Mouse (Mus musculus): Measurements from ENCODE around the gene Gstp1. TPM values are rescaled to one million over a fixed set of nuclear protein-coding genes. Genes with fewer than 3 reads are reported as not detected.
A peak's percentile ranks its signal among the peaks of the same experiment; 100 is the strongest.

Gstp1 gene
- 362 and 451 TPM in 2 replicates for polyA plus RNA-seq (2012; ENCODE audit: insufficient read depth, insufficient read length, missing spikeins)

- H3K4me3 ChIP-seq (ENCODE audit: insufficient read depth, low read depth, low read length), result peak within 1 kb of the TSS; percentile 77
- H3K4me1 ChIP-seq (ENCODE audit: control insufficient read depth, insufficient read depth, insufficient read length, low read length), result peaks cover 8% of the 10 kb centered on the region; the same call in 1 of the 2 replicates
These were observed at the start of gene Gstp1 for GRCm38 (mm10) chr19:4037788-4038232. Gstp1 (minus strand) TSS chr19:4037985.

GRCm38 (mm10) chr19:4087090-4087489, 49.3 kb upstream of the Gstp1 start:
- no peaks in the 10 kb centered on the region for H3K4me1 ChIP-seq (ENCODE audit: control insufficient read depth, insufficient read depth, insufficient read length, low read length)
- H3K27ac ChIP-seq (replicated peaks; ENCODE audit: low read depth, low read length), result no peak overlapping the region
- H3K4me3 ChIP-seq (ENCODE audit: insufficient read depth, low read depth, low read length), result no peak overlapping the region

More at GRCm38 (mm10) chr19:4037788-4038232, at the start of gene Gstp1:
- H3K27ac ChIP-seq (replicated peaks; ENCODE audit: low read depth, low read length), result peak within 1 kb of the TSS; percentile 52; the same call in 1 of the 2 replicates

GRCm38 (mm10) chr19:4086156-4086555, 48.4 kb upstream of the Gstp1 start:
- Histone ChIP-seq H3K27ac (replicated peaks; ENCODE audit: low read depth, low read length) (no peak overlapping the region), H3K4me3 (ENCODE audit: insufficient read depth, low read depth, low read length) (no peak overlapping the region), H3K4me1 (ENCODE audit: control insufficient read depth, insufficient read depth, insufficient read length, low read length) (no peaks in the 10 kb centered on the region)

GRCm38 (mm10) chr19:4084984-4085383, 47.2 kb upstream of the Gstp1 start:
- Histone ChIP-seq H3K4me1 (ENCODE audit: control insufficient read depth, insufficient read depth, insufficient read length, low read length) (no peaks in the 10 kb centered on the region), H3K4me3 (ENCODE audit: insufficient read depth, low read depth, low read length) (no peak overlapping the region), H3K27ac (replicated peaks; ENCODE audit: low read depth, low read length) (no peak overlapping the region)

DNA sequence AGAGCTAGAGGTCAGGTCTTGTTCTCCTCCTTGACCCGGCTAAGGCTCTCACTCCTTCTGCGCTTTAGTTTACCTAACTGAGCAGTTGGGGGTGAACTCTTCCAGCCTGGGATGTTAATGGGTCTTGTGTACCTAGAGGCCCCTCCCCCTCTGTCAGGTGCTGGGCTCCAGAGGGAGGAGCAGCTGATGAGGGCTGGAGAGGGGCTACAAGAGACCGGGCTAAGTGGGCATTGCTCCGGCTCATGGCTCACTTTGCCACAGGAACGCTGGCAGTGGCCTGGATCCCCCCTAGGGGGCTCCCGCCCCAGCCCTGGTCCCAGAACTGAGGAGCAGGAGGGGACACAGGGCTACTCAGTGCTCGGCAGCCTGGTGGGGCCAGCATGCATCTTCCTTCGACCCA, 46.0 kb upstream of the Gstp1 start:
- Histone ChIP-seq H3K4me3 (ENCODE audit: insufficient read depth, low read depth, low read length) (no peak overlapping the region), H3K4me1 (ENCODE audit: control insufficient read depth, insufficient read depth, insufficient read length, low read length) (no peaks in the 10 kb centered on the region), H3K27ac (replicated peaks; ENCODE audit: low read depth, low read length) (no peak overlapping the region)

DNA sequence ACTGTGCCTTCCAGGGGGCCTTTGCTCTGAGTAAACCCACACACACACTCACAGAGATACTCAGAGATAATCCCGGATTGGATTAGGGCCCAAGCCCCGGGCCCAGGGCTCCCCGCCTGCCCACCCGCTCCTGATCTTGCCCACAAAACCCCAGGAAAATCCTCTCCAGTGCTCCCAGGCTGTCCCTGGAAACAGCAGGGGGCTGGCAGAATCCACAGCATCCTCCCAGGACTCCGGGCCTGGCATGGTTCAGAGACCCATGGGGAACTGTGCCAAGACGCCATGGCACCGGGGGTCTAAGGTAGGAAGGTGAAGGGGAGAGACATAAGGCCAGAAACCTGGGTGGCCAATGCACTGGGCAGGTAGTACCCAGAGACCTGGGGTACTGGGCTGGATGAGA, 45.5 kb upstream of the Gstp1 start:
- Histone ChIP-seq H3K4me3 (ENCODE audit: insufficient read depth, low read depth, low read length) (no peak overlapping the region), H3K4me1 (ENCODE audit: control insufficient read depth, insufficient read depth, insufficient read length, low read length) (no peaks in the 10 kb centered on the region), H3K27ac (replicated peaks; ENCODE audit: low read depth, low read length) (no peak overlapping the region)

DNA sequence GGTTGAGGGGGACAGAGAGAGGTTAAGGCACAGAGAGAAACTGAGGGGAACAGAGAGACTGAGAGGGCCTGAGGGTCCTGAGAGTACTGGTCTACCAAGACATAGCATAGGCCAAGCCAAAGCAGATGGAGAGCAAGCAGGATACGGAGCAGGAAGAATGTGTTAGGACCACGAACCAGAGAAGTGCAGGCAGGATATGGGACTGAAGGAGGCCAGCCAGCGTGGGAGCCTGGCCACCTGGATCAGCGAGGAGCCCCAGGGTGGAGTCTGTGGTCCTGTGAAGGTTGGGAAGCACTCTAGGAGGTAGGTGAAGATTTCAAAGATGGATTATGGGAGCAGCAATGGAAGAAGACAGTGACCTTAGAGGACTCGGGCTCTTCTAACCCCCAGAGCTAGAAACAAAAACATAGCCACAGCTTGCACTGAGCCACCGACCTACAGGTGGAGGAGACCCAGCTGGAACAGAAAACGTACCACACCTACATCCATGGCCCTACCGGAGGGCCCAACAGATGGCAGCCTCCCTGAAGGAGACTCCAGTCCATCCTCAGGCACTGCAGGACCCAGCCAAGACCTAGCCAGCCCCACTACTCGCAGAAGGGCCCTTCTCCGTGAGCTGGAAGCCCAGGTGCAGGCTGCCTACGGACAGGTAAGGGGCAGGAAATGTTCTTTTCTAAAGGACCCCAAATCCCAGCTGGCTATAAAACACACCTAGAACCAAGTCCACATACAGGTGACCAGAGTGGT, 44.6 kb upstream of the Gstp1 start:
- no peak overlapping the region for H3K4me3 ChIP-seq (ENCODE audit: insufficient read depth, low read depth, low read length)
- H3K27ac ChIP-seq (replicated peaks; ENCODE audit: low read depth, low read length), result no peak overlapping the region
- H3K4me1 ChIP-seq (ENCODE audit: control insufficient read depth, insufficient read depth, insufficient read length, low read length), result no peaks in the 10 kb centered on the region

DNA sequence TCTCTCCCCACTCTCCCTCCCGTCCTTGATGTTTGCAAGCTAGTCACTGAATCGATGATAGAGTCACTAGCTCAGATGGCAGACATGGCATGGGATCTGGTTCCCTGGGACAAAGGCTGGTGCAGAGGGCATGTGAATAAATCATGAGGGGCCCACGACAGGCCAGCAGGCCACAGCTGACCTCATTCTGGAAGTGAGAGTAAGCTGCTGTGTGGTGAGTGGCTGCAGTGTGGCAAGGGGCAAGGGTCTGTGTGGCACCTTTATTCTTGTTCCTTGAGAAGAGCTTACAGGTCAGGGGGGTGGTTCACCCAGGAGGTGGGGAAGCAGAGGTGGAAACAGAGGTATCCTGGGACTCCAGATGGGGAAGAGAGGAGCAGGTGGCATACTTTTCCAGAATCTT, 43.6 kb upstream of the Gstp1 start, which contains the start of gene Cabp2:
TSS of gene Cabp2 (plus strand) at position 185 of the 400 bp plus-strand sequence.
- H3K27ac ChIP-seq (replicated peaks; ENCODE audit: low read depth, low read length), result no peak within 1 kb of the TSS
- H3K4me3 ChIP-seq (ENCODE audit: insufficient read depth, low read depth, low read length), result no peak within 1 kb of the TSS
- no peaks in the 10 kb centered on the region for H3K4me1 ChIP-seq (ENCODE audit: control insufficient read depth, insufficient read depth, insufficient read length, low read length)

- no peak overlapping the region for H3K27ac ChIP-seq (replicated peaks; ENCODE audit: low read depth, low read length)
- H3K4me1 ChIP-seq (ENCODE audit: control insufficient read depth, insufficient read depth, insufficient read length, low read length), result no peaks in the 10 kb centered on the region
- H3K4me3 ChIP-seq (ENCODE audit: insufficient read depth, low read depth, low read length), result no peak overlapping the region
These were observed 42.8 kb upstream of the Gstp1 start for GRCm38 (mm10) chr19:4080511-4081009.

- H3K4me1 ChIP-seq (ENCODE audit: control insufficient read depth, insufficient read depth, insufficient read length, low read length), result no peaks in the 10 kb centered on the region
- H3K27ac ChIP-seq (replicated peaks; ENCODE audit: low read depth, low read length), result no peak overlapping the region
- no peak overlapping the region for H3K4me3 ChIP-seq (ENCODE audit: insufficient read depth, low read depth, low read length)
These were observed 41.8 kb upstream of the Gstp1 start for GRCm38 (mm10) chr19:4079594-4079993.

DNA sequence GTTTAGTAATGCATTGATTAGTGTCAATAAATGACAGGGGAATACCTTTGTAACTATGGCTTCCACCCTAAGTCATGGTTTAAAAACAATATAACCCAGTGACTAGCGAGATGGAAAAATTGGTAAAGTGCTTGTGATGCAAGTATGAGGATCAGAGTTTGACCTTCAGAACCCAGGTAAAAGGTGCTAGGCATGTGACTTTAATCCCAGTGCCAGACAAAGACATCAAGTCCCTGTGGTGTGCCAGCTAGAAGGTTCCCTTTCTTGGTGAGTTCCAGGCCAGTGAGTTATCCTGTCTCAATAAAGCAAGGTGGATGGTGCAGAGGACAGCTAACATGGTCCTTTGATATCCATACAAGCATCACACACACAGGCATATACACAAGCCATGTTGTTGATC, 37.7 kb upstream of the Gstp1 start:
- no peak overlapping the region for H3K27ac ChIP-seq (replicated peaks; ENCODE audit: low read depth, low read length)
- H3K4me1 ChIP-seq (ENCODE audit: control insufficient read depth, insufficient read depth, insufficient read length, low read length), result no peaks in the 10 kb centered on the region
- H3K4me3 ChIP-seq (ENCODE audit: insufficient read depth, low read depth, low read length), result no peak overlapping the region

DNA sequence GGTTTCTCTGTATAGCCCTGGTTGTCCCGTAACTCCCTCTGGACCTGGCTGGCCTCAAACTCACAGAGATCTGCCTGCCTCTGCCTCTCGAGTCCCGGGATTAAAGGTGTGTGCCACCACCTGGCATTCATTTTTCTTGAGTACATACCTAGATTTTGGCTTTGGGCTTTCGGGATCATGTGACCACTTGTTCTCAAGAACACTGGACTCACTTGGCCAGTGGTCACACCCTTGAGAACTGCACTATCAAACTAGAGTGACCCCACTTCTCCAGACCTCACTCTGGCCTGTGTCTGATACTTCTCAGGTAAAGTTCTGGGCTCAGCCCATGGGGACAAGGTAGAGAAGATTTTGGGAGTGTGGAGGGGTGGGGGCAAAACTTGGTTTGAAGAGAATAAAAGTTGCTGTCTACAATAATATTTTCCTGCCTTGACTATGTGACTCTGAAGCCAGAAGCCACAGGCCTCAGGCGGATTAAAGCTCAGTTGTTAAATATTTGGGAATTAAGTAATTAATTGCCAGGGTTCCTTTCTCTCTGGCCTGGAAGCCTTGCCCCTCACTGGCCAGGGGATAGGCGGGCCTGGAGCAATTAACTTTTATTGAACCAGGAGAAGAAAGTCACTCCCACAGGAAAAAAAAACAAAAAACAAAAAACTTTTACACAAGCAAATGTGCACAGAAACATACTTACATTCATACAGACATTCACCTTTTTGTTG, 35.1 kb upstream of the Gstp1 start:
- no peak overlapping the region for H3K4me3 ChIP-seq (ENCODE audit: insufficient read depth, low read depth, low read length)
- no peak overlapping the region for H3K27ac ChIP-seq (replicated peaks; ENCODE audit: low read depth, low read length)
- no peaks in the 10 kb centered on the region for H3K4me1 ChIP-seq (ENCODE audit: control insufficient read depth, insufficient read depth, insufficient read length, low read length)

DNA sequence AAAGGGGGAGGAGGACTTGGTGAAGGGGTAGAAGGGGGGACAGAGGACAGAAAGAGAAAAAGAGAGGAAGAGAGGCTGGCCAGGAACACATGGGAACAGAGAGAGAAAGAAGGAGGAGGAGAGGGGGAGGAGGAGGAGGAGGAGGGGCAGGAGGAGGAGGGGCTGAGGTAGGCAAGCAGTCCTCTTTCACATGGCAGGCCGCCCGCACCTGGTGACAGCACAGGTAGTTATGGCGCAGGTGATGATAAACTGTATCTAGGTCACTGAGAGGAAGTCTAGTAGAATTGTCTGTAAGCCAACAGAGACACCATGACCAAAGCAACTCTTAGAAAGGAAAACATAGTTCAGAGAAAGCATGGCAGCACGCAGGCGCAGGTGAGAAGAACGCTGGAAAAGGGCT, 33.6 kb upstream of the Gstp1 start:
- H3K4me3 ChIP-seq (ENCODE audit: insufficient read depth, low read depth, low read length), result no peak overlapping the region
- no peaks in the 10 kb centered on the region for H3K4me1 ChIP-seq (ENCODE audit: control insufficient read depth, insufficient read depth, insufficient read length, low read length)
- no peak overlapping the region for H3K27ac ChIP-seq (replicated peaks; ENCODE audit: low read depth, low read length)

GRCm38 (mm10) chr19:4070756-4071155, 33.0 kb upstream of the Gstp1 start:
- H3K4me3 ChIP-seq (ENCODE audit: insufficient read depth, low read depth, low read length), result no peak overlapping the region
- H3K27ac ChIP-seq (replicated peaks; ENCODE audit: low read depth, low read length), result no peak overlapping the region
- H3K4me1 ChIP-seq (ENCODE audit: control insufficient read depth, insufficient read depth, insufficient read length, low read length), result no peaks in the 10 kb centered on the region; the same call in 1 of the 2 replicates

DNA sequence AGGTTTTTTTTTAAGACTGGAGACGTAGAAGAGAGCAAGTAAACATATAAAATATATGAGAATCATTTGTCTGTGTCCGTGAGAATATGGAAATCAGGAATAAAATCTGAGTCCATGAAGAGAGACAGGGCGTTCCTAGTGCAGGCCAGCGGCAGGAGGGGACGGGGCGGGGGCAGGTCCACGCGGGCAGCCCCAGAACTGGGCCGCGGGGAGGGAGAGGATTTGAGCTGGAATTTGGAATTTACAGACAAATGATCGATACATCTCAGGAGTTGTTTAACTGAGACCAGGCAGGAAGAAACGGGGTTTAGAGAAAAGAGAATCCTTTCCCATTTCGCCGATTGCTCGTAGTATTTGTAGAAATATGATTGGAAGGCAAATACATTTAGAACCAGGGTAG, 32.5 kb upstream of the Gstp1 start:
- Histone ChIP-seq H3K4me3 (ENCODE audit: insufficient read depth, low read depth, low read length) (no peak overlapping the region), H3K4me1 (ENCODE audit: control insufficient read depth, insufficient read depth, insufficient read length, low read length) (no peaks in the 10 kb centered on the region; the same call in 1 of the 2 replicates), H3K27ac (replicated peaks; ENCODE audit: low read depth, low read length) (no peak overlapping the region)
